Mouse (Mus musculus) retina, postnatal 7 days (tissue): ENCODE data around the gene F11.

Source experiments
- DNase-seq: peaks from one replicate; pipeline ENCODE4 v3.0.0-alpha.2; 2012; ENCODE audit warnings: low read depth, low spot score

Gene F11

GRCm38 (mm10) chr8:45246307-45246706 lies 15.5 kb downstream of the F11 start:
- DNase-seq = no peak

- DNase-seq = no peak
These were observed 22.5 kb downstream of the F11 start for GRCm38 (mm10) chr8:45239363-45239762.

GRCm38 (mm10) chr8:45238282-45238681 lies 23.5 kb downstream of the F11 start:
- peak; percentile 40 for DNase-seq

- peak; percentile 54 for DNase-seq
These were observed 25.5 kb downstream of the F11 start for GRCm38 (mm10) chr8:45236164-45236912.

- no peak for DNase-seq
These were observed 26.6 kb downstream of the F11 start for GRCm38 (mm10) chr8:45235228-45235627.

- no peak for DNase-seq
These were observed 28.6 kb downstream of the F11 start for GRCm38 (mm10) chr8:45233256-45233655.

GRCm38 (mm10) chr8:45202476-45202875 lies 59.4 kb downstream of the F11 start:
- no peak for DNase-seq

- peak; percentile 16 for DNase-seq
These were observed 60.2 kb downstream of the F11 start for GRCm38 (mm10) chr8:45201605-45202004.

GRCm38 (mm10) chr8:45197294-45197693 lies 64.5 kb downstream of the F11 start:
- DNase-seq = no peak

- no peak for DNase-seq
These were observed 65.8 kb downstream of the F11 start for GRCm38 (mm10) chr8:45195954-45196526.
